Mouse (Mus musculus) midbrain, embryonic 13.5 days (tissue): ENCODE results near the gene Igsf21. TPM values are rescaled to one million over a fixed set of nuclear protein-coding genes. Genes with fewer than 3 reads are reported as not detected.
A peak's percentile ranks its signal among the peaks of the same experiment; 100 is the strongest.

Experiments used
- ATAC-seq: fragments of 200-750 bp; cut with Nextera tagmentation; 2 replicates; pipeline ENCODE4 v1.8.0; 2017; ENCODE audit warnings: mild to moderate bottlenecking, moderate TSS enrichment, moderate library complexity
- H3K27ac ChIP-seq: fragments of 300-500 bp; sonication (generic); 2 replicates; pipeline ENCODE4 v1.5.1; 2015; ENCODE audit warnings: inconsistent platforms, mild to moderate bottlenecking, moderate library complexity
- H3K27me3 ChIP-seq: fragments of 300-500 bp; sonication (generic); 2 replicates; pipeline ENCODE4 v1.6.1; 2015; ENCODE audit warnings: mild to moderate bottlenecking, inconsistent platforms
- H3K36me3 ChIP-seq: fragments of 300-500 bp; sonication (generic); 2 replicates; pipeline ENCODE4 v1.6.1; 2015; ENCODE audit warnings: mild to moderate bottlenecking, inconsistent platforms
- H3K4me1 ChIP-seq: fragments of 300-500 bp; sonication (generic); replicated peaks from 2 replicates; pipeline ENCODE4 v1.6.1; 2015; ENCODE audit warnings: inconsistent platforms
- H3K4me2 ChIP-seq: fragments of 300-500 bp; sonication (generic); replicated peaks from 2 replicates; pipeline ENCODE4 v1.6.1; 2015; ENCODE audit warnings: moderate library complexity, mild to moderate bottlenecking, inconsistent platforms
- H3K4me3 ChIP-seq: fragments of 300-500 bp; sonication (generic); replicated peaks from 2 replicates; pipeline ENCODE4 v1.5.1; 2015; ENCODE audit warnings: mild to moderate bottlenecking, inconsistent platforms
- H3K9ac ChIP-seq: fragments of 300-500 bp; sonication (generic); replicated peaks from 2 replicates; pipeline ENCODE4 v1.6.1; 2015; ENCODE audit warnings: mild to moderate bottlenecking, inconsistent platforms
- H3K9me3 ChIP-seq: fragments of 300-500 bp; sonication (generic); 2 replicates; pipeline ENCODE4 v1.6.1; 2016; ENCODE audit warnings: mild to moderate bottlenecking, inconsistent platforms
- WGBS: fragments of 180-500 bp; shearing (Covaris S2); methylation state at CpG from one replicate; pipeline ENCODE4 v1.1.7; 2015; 5-methylcytosine and 5-hydroxymethylcytosine counted together
- polyA plus RNA-seq: library from polyadenylated mRNA; unstranded; fragments of >200 nt; fragmentation: Nextera tagmentation; extraction: Ambion mirVana; gene quantifications from 2 replicates; pipeline ENCODE4 v1.2.1, GENCODE M21; 2015

Igsf21 gene
- polyA plus RNA-seq, 1 experiment from 2014 or later: 58.9 TPM

DNA sequence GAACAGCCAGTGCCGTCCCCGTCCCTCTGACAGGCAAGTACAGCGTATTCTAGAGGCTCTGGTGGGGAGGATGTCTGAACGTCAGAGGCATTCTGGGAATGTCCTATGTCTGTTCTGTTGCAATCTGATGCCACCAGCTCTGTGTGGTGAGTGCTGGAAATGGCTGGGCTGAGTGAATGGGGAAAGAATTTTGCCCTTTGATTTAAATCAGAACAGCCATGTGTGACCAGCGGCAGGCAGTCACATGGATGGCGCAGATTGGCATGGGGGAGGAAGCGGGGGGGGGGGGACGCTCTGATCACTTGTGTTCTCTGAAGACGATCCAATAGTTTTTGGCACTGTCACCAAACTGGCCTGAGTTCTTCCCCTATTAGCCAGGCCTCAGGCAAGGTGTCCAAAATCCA is 92.9 kb downstream of the Igsf21 start:
- ATAC-seq: no peak
- Histone ChIP-seq H3K9me3 (no peaks in the 10 kb centered on the region), H3K9ac (no peak overlapping the region), H3K4me2 (no peak overlapping the region), H3K27ac (peak overlapping the region; percentile 83; the same call in 1 of the 2 replicates), H3K4me3 (no peak overlapping the region), H3K36me3 (no peaks in the 10 kb centered on the region), H3K4me1 (peaks cover 32% of the 10 kb centered on the region), H3K27me3 (peaks cover 2% of the 10 kb centered on the region; the same call in 1 of the 2 replicates)
- 62% methylated on average over 9 of the region's 9 CpGs for WGBS

DNA sequence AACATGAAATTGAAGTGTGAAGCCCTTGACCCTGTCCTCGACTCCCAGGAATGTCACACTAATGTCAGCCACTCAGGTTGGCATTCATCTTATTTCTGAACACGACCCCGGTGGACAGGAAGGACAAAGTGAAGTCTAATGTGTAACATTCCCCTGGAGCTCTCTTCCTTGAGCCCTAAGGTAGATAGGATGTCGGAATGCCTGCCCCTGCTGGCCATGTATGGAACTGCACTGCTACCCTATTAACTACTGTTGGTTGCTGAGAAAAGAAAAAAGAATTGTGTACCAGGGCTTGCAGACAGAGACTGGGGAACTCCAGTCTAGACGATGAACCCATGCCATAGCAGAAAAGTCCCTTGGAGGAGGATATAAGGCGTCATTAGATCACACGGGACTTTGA is 93.5 kb downstream of the Igsf21 start:
- H3K27ac ChIP-seq: no peak overlapping the region
- H3K4me1 ChIP-seq: peaks cover 38% of the 10 kb centered on the region
- no peak overlapping the region for H3K9ac ChIP-seq
- H3K4me2 ChIP-seq: no peak overlapping the region
- ATAC-seq: no peak
- no peak overlapping the region for H3K4me3 ChIP-seq
- no peaks in the 10 kb centered on the region for H3K36me3 ChIP-seq
- H3K27me3 ChIP-seq: peaks cover 2% of the 10 kb centered on the region; the same call in 1 of the 2 replicates
- 39% methylated on average over 7 of the region's 7 CpGs for WGBS
- no peaks in the 10 kb centered on the region for H3K9me3 ChIP-seq

DNA sequence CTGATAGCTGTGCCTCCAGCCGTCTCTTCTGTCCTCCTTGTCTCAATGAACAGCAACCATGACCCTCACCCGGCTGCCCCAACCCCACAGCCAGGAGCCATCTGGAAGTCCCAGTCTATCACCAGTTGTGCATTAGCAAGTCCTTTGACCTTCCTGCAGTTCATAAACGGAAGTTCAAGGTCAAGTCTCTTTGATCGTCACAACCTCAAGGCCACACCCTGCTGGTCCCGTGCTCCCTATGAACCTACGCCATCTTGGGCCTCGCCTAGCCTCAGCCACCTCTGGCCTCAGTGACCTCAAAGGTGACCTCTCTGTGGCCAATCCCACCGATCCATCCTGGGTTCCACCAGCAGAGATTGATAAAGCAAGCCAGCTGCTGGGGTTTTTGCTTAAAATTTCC is 96.9 kb downstream of the Igsf21 start:
- Histone ChIP-seq H3K9me3 (no peaks in the 10 kb centered on the region), H3K27me3 (peaks cover 2% of the 10 kb centered on the region; the same call in 1 of the 2 replicates), H3K4me2 (no peak overlapping the region), H3K4me3 (no peak overlapping the region), H3K4me1 (peaks cover 36% of the 10 kb centered on the region), H3K36me3 (no peaks in the 10 kb centered on the region), H3K27ac (no peak overlapping the region), H3K9ac (no peak overlapping the region)
- ATAC-seq: no peak
- WGBS: 91% methylated on average over 8 of the region's 8 CpGs

DNA sequence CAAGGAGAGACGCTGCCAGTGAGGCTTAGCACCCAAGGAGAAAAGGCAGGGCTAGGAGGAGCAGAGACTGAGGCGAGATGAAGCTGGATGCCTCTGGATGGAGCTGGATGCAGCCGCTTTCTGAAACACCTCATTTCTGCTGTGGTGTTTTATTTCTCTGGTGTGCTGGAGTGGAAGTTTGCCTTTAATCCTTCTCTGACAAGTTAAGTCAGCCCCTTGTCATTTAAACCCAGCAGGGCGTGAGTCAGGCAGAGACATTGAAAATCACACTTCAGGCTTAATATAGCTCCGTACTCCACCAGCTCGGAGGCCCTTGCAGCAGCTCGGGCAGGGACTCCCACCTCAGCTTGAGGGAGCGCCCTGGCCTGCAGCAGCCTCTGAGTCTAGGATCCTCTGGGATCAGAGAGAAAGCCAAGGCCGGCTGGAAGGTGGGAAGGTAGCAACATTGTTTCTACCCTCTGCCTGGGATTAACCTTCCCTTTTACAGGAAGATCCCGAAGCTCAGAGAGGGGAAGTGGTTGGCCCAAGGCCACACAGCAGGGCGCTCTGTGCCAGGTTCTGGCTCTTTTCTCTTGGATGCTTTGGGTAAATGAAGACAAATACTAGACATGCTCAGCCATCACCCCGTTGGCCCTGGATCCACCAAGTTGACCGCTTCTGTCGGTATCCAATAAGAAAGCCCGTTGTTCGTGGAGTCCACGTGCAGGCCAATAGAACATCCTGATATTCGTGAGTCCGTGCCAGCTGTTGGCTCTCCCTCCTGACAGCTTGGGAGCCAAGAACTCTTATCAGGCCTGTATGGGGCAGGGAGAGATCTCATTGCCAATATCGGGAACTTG is 98.5 kb downstream of the Igsf21 start:
- ATAC-seq: no peak
- WGBS: 62% methylated on average over 20 of the region's 20 CpGs
- Histone ChIP-seq H3K27ac (peak overlapping the region; percentile 42), H3K9ac (0 out of 2 replicates have a peak overlapping the region, but pooled peaks have one; percentile 3), H3K27me3 (peaks cover 2% of the 10 kb centered on the region; the same call in 1 of the 2 replicates), H3K9me3 (peaks cover 3% of the 10 kb centered on the region; the same call in 1 of the 2 replicates), H3K4me3 (no peak overlapping the region), H3K36me3 (no peaks in the 10 kb centered on the region), H3K4me2 (no peak overlapping the region), H3K4me1 (peaks cover 21% of the 10 kb centered on the region)

DNA sequence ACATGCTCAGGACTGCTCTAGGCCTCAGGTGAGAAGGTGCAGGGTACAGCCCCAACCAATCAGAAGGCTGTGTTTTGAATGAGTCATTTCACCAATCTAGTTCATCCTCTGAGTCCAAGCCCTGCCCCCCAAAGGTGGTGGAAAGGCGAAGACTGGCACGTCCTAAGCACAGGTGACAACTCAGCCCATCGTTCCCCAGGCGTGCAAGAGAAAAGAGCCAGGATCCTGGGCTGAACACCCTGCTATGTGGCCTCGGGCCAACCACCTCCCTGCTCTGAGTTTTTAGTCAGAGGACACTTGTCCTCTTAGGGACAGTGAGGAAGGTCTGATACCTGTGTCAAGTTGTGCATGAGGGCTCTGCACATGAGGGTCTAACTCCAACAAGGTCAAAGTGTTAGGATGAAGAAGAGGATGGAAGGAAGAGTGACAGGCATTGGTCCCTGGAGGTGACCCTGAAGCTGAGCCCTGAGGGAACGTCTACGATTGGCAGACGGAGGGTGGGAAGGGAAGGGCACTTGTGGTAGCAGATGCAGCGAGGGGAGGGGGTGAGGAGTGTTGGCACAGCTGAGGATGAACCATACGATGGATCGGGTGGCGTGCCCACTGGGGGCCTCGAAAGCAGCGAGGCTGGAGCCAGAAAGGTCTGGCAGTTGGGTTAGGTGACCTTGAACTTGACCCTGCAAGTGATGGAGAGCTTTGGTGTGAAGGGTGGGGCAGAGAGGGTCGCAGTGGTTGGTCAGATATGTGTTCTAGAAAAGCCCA is 99.3 kb downstream of the Igsf21 start:
- Histone ChIP-seq H3K36me3 (no peaks in the 10 kb centered on the region), H3K4me1 (peaks cover 21% of the 10 kb centered on the region), H3K9me3 (peaks cover 3% of the 10 kb centered on the region; the same call in 1 of the 2 replicates), H3K4me3 (no peak overlapping the region), H3K27me3 (0 out of 2 replicates have a peak, but pooled peaks cover under 1% of the 10 kb centered on the region), H3K27ac (peak overlapping the region; percentile 42; the same call in 1 of the 2 replicates), H3K9ac (no peak overlapping the region), H3K4me2 (no peak overlapping the region)
- no peak for ATAC-seq
- WGBS: 79% methylated on average over 15 of the region's 15 CpGs

DNA sequence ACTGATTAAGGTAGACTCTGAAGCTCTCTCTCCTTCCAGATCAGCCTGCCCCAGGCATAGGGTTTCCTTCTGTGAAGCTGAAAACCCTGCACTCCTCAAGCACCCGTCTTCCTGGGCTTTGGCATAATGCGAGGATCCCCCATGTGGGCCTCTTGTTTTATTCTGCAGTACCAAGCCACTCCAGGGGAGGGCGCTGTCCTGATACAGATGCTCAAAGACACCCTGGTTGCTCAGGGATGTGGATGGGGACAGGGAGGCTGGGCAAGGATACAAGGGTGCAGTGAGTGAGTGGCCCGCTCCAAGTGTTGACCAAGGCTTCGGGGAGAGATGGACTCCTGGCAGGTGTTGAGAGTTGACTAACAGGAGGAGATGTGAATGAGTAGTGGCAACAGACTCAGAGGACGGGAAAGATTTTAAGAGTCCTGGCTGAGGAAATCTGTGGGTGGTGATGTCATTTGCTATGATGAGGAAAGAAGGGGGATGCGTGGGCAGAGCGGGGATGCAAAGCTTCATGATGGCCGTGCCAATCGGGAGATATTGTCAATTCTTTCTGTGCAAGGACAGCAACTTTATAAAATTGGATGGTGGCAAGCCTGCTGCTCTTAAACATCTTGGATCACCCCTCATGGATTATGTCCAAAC is 102.6 kb downstream of the Igsf21 start:
- no peak overlapping the region for H3K4me2 ChIP-seq
- H3K4me3 ChIP-seq: no peak overlapping the region
- WGBS: 90% methylated on average over 10 of the region's 10 CpGs
- no peak overlapping the region for H3K9ac ChIP-seq
- H3K27ac ChIP-seq: no peak overlapping the region
- no peaks in the 10 kb centered on the region for H3K36me3 ChIP-seq
- peaks cover 31% of the 10 kb centered on the region for H3K4me1 ChIP-seq
- no peaks in the 10 kb centered on the region for H3K27me3 ChIP-seq
- H3K9me3 ChIP-seq: peaks cover 3% of the 10 kb centered on the region; the same call in 1 of the 2 replicates
- no peak for ATAC-seq

DNA sequence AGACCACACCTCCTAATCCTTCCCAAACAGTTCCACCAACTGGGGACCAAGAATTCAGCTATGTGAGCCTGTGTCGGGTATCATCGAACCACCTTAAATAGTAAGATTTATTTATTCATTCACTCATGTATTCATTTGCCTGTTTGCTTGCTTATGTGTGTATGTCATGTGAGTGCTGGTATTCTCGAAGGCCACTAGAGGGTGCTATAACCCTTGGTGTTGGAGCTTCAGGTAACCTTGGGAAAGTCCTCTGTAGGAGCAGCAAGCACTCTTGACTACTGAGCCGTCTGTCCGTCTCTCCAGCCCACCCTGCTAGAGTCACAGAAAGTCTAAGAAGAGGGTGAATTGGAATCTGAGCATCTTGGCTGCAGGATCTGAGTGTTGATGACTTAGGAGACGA is 103.4 kb downstream of the Igsf21 start:
- H3K4me3 ChIP-seq: no peak overlapping the region
- no peaks in the 10 kb centered on the region for H3K27me3 ChIP-seq
- H3K27ac ChIP-seq: no peak overlapping the region
- no peak for ATAC-seq
- peaks cover 3% of the 10 kb centered on the region; the same call in 1 of the 2 replicates for H3K9me3 ChIP-seq
- H3K9ac ChIP-seq: no peak overlapping the region
- H3K36me3 ChIP-seq: no peaks in the 10 kb centered on the region
- WGBS: 92% methylated on average over 6 of the region's 6 CpGs
- peaks cover 23% of the 10 kb centered on the region for H3K4me1 ChIP-seq
- H3K4me2 ChIP-seq: no peak overlapping the region

DNA sequence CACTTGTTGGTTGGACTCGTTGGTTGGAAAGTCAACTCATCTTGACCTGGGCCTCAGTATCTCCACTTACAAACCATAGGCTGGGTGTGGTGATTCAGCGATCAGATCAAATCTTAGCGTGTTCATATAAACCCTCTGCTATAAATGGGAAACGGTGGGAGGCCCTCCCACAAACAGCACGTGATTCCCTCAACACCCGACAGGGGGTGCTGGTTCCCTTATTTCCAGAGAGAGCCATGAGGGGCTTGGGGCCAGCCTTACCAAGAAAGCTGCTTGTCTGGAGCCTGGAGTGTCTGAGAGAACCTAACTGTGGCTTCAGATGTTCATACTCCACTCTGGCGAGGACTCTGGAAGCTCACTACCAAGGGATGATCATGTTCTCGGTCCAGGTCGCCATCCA is 106.1 kb downstream of the Igsf21 start:
- peaks cover 12% of the 10 kb centered on the region; the same call in 1 of the 2 replicates for H3K4me1 ChIP-seq
- no peak overlapping the region for H3K9ac ChIP-seq
- no peaks in the 10 kb centered on the region for H3K27me3 ChIP-seq
- peaks cover 8% of the 10 kb centered on the region; the same call in 1 of the 2 replicates for H3K9me3 ChIP-seq
- no peak overlapping the region for H3K4me2 ChIP-seq
- no peak overlapping the region for H3K4me3 ChIP-seq
- ATAC-seq: no peak
- no peaks in the 10 kb centered on the region for H3K36me3 ChIP-seq
- no peak overlapping the region for H3K27ac ChIP-seq
- 71% methylated on average over 9 of the region's 9 CpGs for WGBS

DNA sequence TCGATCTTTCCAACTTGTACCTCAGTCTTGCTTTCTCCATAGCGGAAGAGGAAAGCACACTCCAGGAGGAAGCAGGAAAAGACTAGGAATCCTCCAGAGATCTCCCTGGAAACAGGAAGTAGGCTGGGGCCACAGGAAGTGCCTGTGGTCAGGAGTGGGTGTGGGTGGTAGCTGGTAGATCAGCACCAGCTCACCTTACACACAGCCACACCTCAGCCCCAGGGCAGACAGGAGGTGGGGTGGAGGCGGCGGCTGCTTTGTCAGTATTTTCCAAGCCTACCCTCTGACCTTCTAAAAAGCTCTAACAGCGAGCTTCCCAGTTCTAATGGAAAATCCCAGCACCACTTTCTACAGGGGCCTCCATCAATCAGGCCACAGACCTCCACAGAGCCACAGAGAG is 107.7 kb downstream of the Igsf21 start:
- Histone ChIP-seq H3K4me2 (no peak overlapping the region), H3K27ac (no peak overlapping the region), H3K9me3 (peaks cover 8% of the 10 kb centered on the region; the same call in 1 of the 2 replicates), H3K9ac (no peak overlapping the region), H3K4me3 (no peak overlapping the region), H3K36me3 (no peaks in the 10 kb centered on the region), H3K27me3 (no peaks in the 10 kb centered on the region), H3K4me1 (peaks cover 12% of the 10 kb centered on the region; the same call in 1 of the 2 replicates)
- 69% methylated on average over 5 of the region's 5 CpGs for WGBS
- no peak for ATAC-seq

DNA sequence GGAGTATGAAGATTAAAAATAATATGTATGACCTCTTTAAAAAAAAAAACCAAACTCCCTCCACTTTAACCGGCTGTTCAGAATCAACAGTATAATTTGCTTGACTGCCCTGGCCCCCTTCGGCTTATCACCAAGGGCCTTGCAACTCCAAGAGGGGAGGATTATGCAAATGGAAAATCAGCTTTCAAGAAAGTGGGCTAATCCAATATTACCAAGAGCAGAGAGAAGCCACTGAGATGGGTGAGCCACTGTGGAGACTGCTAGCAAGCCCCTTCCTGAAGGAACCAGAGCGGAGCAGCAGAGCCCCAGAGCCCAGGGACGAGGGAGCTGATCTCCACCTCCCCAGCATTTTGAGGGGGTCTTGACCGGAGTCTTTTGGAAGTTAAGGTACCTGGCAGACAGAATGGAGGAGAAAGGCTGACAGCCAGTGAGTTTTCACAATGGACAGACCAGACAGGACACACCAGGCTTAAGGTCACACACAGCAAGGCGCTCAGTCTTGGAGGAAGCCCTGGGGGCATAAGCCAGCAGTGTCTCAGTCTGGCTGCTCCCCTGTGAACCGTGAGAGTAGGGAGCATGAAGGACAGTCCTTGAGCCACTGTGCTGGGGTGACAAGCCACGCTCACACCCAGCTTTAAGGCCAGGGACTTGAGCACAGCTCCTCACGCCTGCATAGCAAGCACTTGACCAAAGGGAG is 114.8 kb downstream of the Igsf21 start:
- Histone ChIP-seq H3K36me3 (no peaks in the 10 kb centered on the region), H3K27me3 (0 out of 2 replicates have a peak, but pooled peaks cover 3% of the 10 kb centered on the region), H3K27ac (peak overlapping the region; percentile 67), H3K4me3 (no peak overlapping the region), H3K9ac (0 out of 2 replicates have a peak overlapping the region, but pooled peaks have one; percentile 26), H3K4me1 (peaks cover 37% of the 10 kb centered on the region), H3K4me2 (peak overlapping the region; percentile 12), H3K9me3 (0 out of 2 replicates have a peak, but pooled peaks cover 2% of the 10 kb centered on the region)
- 14% methylated on average over 9 of the region's 9 CpGs for WGBS
- ATAC-seq: peak; percentile 61

DNA sequence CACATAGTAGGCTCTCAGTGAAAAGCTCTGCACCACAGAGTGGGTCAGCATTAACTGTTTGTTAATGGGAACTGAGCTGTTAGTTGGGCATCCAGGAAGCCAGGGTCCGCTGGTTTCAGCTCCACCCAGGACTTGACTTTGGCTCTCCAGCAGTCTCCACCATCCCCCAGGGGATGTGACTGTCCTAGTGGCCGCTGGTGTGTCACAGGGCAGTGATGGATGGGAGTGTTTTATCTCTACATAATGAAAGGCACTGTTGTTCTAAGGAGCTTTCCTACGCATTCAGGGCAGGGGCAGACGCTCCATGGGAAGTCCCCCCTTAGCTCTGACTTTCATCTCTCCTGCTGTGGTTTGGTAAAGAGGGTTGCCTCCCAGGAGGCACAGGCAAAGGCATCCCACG is 115.4 kb downstream of the Igsf21 start:
- ATAC-seq: no peak
- Histone ChIP-seq H3K27ac (peak overlapping the region; percentile 51; the same call in 1 of the 2 replicates), H3K4me3 (no peak overlapping the region), H3K9me3 (no peaks in the 10 kb centered on the region), H3K27me3 (0 out of 2 replicates have a peak, but pooled peaks cover 3% of the 10 kb centered on the region), H3K4me2 (no peak overlapping the region), H3K36me3 (no peaks in the 10 kb centered on the region), H3K9ac (peak overlapping the region; percentile 32; the same call in 1 of the 2 replicates), H3K4me1 (peaks cover 37% of the 10 kb centered on the region)
- 3% methylated on average over 5 of the region's 5 CpGs for WGBS
